Mouse (Mus musculus): ENCODE data around the gene Mdfic.

The Mdfic gene

DNA sequence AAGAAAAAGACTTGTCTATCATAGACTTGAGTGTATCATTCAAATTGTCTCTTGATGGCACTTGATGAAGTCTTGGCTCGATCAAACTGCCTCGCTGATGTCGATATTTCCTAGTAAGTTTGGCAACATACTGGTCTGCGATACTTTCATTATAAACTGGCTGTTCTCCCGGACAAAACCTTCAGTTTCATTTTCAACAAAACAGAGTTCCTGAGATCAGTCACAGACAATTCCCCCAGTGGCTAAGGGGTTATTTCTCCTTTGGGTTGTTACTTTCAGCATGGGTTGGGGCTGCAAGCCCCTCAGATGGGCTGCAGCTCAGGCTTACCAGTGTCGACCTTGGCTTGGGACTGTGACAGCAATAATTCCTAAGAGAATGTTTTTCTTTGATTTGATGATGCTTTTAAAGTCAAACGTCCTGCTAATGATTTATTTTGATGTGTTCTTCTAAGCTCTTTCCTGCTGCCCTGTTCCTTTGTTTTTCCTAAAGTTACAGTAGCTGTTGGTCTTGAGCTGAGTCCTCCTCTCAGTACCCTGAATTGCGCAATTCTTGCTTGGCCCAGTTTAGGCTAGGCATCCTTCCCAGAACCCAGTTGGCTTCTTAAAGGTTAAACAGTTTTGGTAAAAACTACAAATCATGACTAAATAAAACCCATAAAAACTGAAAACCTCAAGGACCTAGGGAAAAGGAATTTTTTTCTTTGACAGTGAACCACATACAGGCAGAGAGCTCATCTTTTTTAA, 73.3 kb downstream of the Mdfic start:
- DNase-seq, result no peak

- DNase-seq, result no peak
Measured at GRCm38 (mm10) chr6:15794801-15795200, 74.3 kb downstream of the Mdfic start.

GRCm38 (mm10) chr6:15807382-15807781, 86.9 kb downstream of the Mdfic start:
- DNase-seq, result no peak

- DNase-seq, result no peak
Measured at GRCm38 (mm10) chr6:15825236-15825635, 104.8 kb downstream of the Mdfic start.

DNA sequence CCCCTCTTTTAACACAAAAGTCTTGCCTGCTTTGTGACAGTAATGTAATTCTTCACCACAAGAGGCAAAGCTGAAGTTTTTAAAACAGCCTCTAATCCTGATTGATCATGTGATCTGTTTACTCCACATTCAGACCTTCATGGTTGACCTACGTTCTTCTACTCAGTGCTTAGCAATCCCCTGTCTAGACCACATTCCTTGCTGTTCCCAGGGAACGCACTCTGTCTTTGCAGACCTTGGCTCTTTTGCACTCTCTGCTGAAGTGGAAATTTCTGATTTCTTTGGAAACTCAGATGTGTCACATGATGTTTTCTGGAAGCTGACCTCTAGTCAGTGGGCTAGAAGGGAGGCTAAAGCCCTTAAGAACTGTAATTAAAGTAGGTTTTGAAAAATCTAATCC, 109.4 kb downstream of the Mdfic start:
- no peak for DNase-seq

DNA sequence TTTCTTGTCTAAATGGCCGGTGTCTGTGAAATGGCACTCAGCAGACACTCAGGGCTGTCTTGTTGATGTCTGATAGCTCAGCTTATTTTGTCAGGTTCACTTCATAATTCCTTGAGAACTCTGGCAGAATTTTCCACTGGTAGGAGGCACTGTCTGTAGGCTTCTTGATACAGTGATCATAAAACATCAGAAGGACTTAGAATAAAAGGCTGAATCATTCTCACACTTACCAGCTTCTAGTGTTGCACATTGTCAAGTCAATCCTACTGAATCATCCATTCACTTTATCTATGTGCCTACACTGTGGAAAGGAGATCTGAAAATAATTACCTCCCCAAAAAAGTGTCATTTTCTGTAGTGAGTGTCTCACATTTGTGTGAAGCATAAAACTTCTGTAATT, 110.2 kb downstream of the Mdfic start:
- no peak for DNase-seq

- no peak for DNase-seq
Measured at GRCm38 (mm10) chr6:15837695-15838094, 117.2 kb downstream of the Mdfic start.

- no peak for DNase-seq
Measured at GRCm38 (mm10) chr6:15839831-15840230, 119.4 kb downstream of the Mdfic start.

- DNase-seq, result no peak
Measured at GRCm38 (mm10) chr6:15840429-15840828, 120.0 kb downstream of the Mdfic start.

DNA sequence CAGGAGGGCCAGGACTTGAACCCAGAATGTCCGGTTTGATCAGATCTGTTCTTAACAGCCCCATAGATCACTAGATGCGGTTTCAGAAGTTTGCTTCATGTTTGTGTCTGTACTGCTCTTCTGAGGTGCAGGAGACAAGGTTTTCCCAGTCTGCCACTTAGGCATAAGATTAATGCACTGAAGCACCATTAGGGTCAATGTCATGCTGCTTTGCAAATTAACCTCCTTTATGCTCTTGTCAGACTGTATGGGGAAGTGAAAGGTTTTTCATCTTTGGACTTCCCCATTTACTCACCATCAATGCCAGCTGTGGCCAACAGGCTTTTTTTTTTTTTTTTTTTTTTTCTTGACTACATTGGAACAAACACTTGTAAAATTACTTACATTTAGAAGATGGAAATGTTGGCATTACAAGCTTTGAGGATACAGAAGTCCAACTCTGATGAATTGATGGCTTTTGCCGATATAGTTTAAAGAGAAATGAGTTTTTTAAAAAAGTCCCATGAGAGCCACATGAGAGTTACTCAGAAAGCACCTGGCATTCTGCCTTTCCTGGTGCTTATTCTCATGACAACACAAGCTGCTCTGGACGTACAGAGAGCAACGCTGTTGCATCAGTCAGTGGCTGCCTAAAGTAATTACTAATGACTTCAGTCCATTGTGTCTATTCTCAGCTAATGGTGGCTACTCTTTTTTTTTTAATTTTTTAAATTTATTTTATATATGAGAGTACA, 121.2 kb downstream of the Mdfic start:
- DNase-seq, result no peak

DNA sequence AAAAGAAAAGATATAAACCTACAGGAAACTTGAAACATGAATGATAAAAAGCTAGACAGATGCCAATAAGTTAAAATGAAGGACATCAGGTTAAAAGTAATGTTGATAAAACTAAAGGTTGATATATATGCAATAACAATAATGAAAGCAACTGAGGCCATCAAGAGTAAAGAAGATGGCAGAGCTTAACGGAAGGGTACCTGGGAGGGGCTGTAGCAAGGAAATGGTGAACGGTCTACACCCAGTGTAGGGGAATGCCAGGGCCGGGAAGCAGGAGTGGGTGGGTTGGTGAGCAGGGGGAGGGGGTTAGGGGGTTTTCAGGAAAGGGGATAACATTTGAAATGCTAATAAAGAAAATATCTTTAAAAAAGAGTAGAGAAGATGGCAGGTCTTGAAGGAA, 122.8 kb downstream of the Mdfic start:
- no peak for DNase-seq

GRCm38 (mm10) chr6:15845711-15846342, 125.4 kb downstream of the Mdfic start:
- DNase-seq, result no peak
